Mouse (Mus musculus) forebrain, embryonic 10.5 days (tissue): ENCODE data around the gene Crybb2. TPM values are rescaled to one million over a fixed set of nuclear protein-coding genes. Genes with fewer than 3 reads are reported as not detected.

Experiments
- DNase-seq: peaks from one replicate; pipeline ENCODE4 v3.0.0-alpha.2; 2017; ENCODE audit warnings: low spot score; ENCODE audit errors: extremely low spot score
- H3K27ac ChIP-seq: fragments of 300-500 bp; sonication (generic); 2 replicates; pipeline ENCODE4 v1.5.1; 2016; ENCODE audit warnings: mild to moderate bottlenecking
- H3K27me3 ChIP-seq: fragments of 300-500 bp; sonication (generic); 2 replicates; pipeline ENCODE4 v1.6.1; 2016; ENCODE audit warnings: mild to moderate bottlenecking; ENCODE audit not compliant: poor library complexity, severe bottlenecking
- H3K36me3 ChIP-seq: fragments of 300-500 bp; sonication (generic); replicated peaks from 2 replicates; pipeline ENCODE4 v1.6.1; 2016; ENCODE audit warnings: mild to moderate bottlenecking, moderate library complexity
- H3K4me1 ChIP-seq: fragments of 300-500 bp; sonication (generic); 2 replicates; pipeline ENCODE4 v1.6.1; 2016
- H3K4me3 ChIP-seq: fragments of 300-500 bp; sonication (generic); 2 replicates; pipeline ENCODE4 v1.5.1; 2016; ENCODE audit warnings: mild to moderate bottlenecking, moderate library complexity
- H3K9me3 ChIP-seq: fragments of 300-500 bp; sonication (generic); 2 replicates; pipeline ENCODE4 v1.6.1; 2016; ENCODE audit warnings: mild to moderate bottlenecking, moderate library complexity
- WGBS: fragments of 180-500 bp; shearing (Covaris S2); methylation state at CpG from one replicate; pipeline ENCODE4 v1.1.7; 2016; 5-methylcytosine and 5-hydroxymethylcytosine counted together
- polyA plus RNA-seq: library from polyadenylated mRNA; unstranded; fragments of >200 nt; fragmentation: Nextera tagmentation; extraction: Ambion mirVana; gene quantifications from 2 replicates; pipeline ENCODE4 v1.2.1, GENCODE M21; 2016

Crybb2 gene
- polyA plus RNA-seq, 1 experiment from 2014 or later: not detected

GRCm38 (mm10) chr5:113105481-113105880 is 35.6 kb upstream of the Crybb2 start:
- 92% methylated on average over 4 of the region's 4 CpGs for WGBS
- no peaks in the 10 kb centered on the region for H3K36me3 ChIP-seq
- H3K4me1 ChIP-seq: peaks cover 20% of the 10 kb centered on the region
- H3K27me3 ChIP-seq: no peaks in the 10 kb centered on the region
- DNase-seq: no peak
- H3K9me3 ChIP-seq: no peaks in the 10 kb centered on the region
- H3K4me3 ChIP-seq: no peak overlapping the region
- H3K27ac ChIP-seq: no peak overlapping the region

- 88% methylated on average over 9 of the region's 9 CpGs for WGBS
- no peaks in the 10 kb centered on the region for H3K36me3 ChIP-seq
- H3K9me3 ChIP-seq: no peaks in the 10 kb centered on the region
- H3K4me3 ChIP-seq: no peak overlapping the region
- peaks cover 19% of the 10 kb centered on the region for H3K4me1 ChIP-seq
- no peak overlapping the region for H3K27ac ChIP-seq
- no peak for DNase-seq
- H3K27me3 ChIP-seq: no peaks in the 10 kb centered on the region
Measured at GRCm38 (mm10) chr5:113105035-113105434, 35.1 kb upstream of the Crybb2 start.

GRCm38 (mm10) chr5:113102455-113102854 is 32.5 kb upstream of the Crybb2 start:
- Histone ChIP-seq H3K9me3 (no peaks in the 10 kb centered on the region), H3K4me1 (peaks cover 19% of the 10 kb centered on the region), H3K27me3 (no peaks in the 10 kb centered on the region), H3K27ac (peak overlapping the region; percentile 58), H3K36me3 (peaks cover 3% of the 10 kb centered on the region; the same call in 1 of the 2 replicates), H3K4me3 (no peak overlapping the region)
- WGBS: 64% methylated on average over 7 of the region's 7 CpGs
- DNase-seq: no peak

- 90% methylated on average over 10 of the region's 10 CpGs for WGBS
- no peaks in the 10 kb centered on the region for H3K9me3 ChIP-seq
- DNase-seq: no peak
- H3K4me3 ChIP-seq: no peak overlapping the region
- H3K4me1 ChIP-seq: peaks cover 19% of the 10 kb centered on the region
- no peaks in the 10 kb centered on the region for H3K27me3 ChIP-seq
- 0 out of 2 replicates have a peak overlapping the region, but pooled peaks have one; percentile 51 for H3K27ac ChIP-seq
- H3K36me3 ChIP-seq: peaks cover 10% of the 10 kb centered on the region
Measured at GRCm38 (mm10) chr5:113101457-113101856, 31.5 kb upstream of the Crybb2 start.

GRCm38 (mm10) chr5:113100422-113100821 is 30.5 kb upstream of the Crybb2 start:
- H3K36me3 ChIP-seq: peaks cover 20% of the 10 kb centered on the region
- H3K4me3 ChIP-seq: no peak overlapping the region
- H3K27me3 ChIP-seq: no peaks in the 10 kb centered on the region
- no peak overlapping the region for H3K27ac ChIP-seq
- 91% methylated on average over 11 of the region's 11 CpGs for WGBS
- no peaks in the 10 kb centered on the region for H3K9me3 ChIP-seq
- H3K4me1 ChIP-seq: peaks cover 19% of the 10 kb centered on the region
- DNase-seq: no peak

GRCm38 (mm10) chr5:113099546-113099945 is 29.6 kb upstream of the Crybb2 start:
- 24% methylated on average over 1 of the region's 1 CpGs for WGBS
- Histone ChIP-seq H3K4me1 (peaks cover 19% of the 10 kb centered on the region), H3K36me3 (peaks cover 27% of the 10 kb centered on the region), H3K4me3 (no peak overlapping the region), H3K27me3 (no peaks in the 10 kb centered on the region), H3K27ac (no peak overlapping the region), H3K9me3 (no peaks in the 10 kb centered on the region)
- peak; percentile 88 for DNase-seq

- Histone ChIP-seq H3K4me3 (no peak overlapping the region), H3K27ac (no peak overlapping the region), H3K36me3 (peaks cover 34% of the 10 kb centered on the region), H3K9me3 (no peaks in the 10 kb centered on the region), H3K27me3 (no peaks in the 10 kb centered on the region), H3K4me1 (peaks cover 13% of the 10 kb centered on the region)
- DNase-seq: no peak
- 91% methylated on average over 17 of the region's 17 CpGs for WGBS
Measured at GRCm38 (mm10) chr5:113097551-113097950, 27.6 kb upstream of the Crybb2 start.

GRCm38 (mm10) chr5:113095456-113095855 is 25.5 kb upstream of the Crybb2 start:
- no peak for DNase-seq
- Histone ChIP-seq H3K4me1 (no peaks in the 10 kb centered on the region), H3K4me3 (no peak overlapping the region), H3K27ac (no peak overlapping the region), H3K27me3 (no peaks in the 10 kb centered on the region), H3K9me3 (no peaks in the 10 kb centered on the region), H3K36me3 (peaks cover 50% of the 10 kb centered on the region)
- 93% methylated on average over 18 of the region's 18 CpGs for WGBS

- Histone ChIP-seq H3K27ac (no peak overlapping the region), H3K4me3 (no peak overlapping the region), H3K4me1 (no peaks in the 10 kb centered on the region), H3K27me3 (no peaks in the 10 kb centered on the region), H3K9me3 (no peaks in the 10 kb centered on the region), H3K36me3 (peaks cover 59% of the 10 kb centered on the region)
- WGBS: 81% methylated on average over 7 of the region's 7 CpGs
- DNase-seq: no peak
Measured at GRCm38 (mm10) chr5:113092406-113092805, 22.5 kb upstream of the Crybb2 start.

GRCm38 (mm10) chr5:113091162-113091561 is 21.2 kb upstream of the Crybb2 start:
- no peaks in the 10 kb centered on the region for H3K9me3 ChIP-seq
- no peak overlapping the region for H3K27ac ChIP-seq
- peak; percentile 59 for DNase-seq
- H3K4me3 ChIP-seq: no peak overlapping the region
- H3K36me3 ChIP-seq: peaks cover 49% of the 10 kb centered on the region
- H3K4me1 ChIP-seq: no peaks in the 10 kb centered on the region
- WGBS: 65% methylated on average over 5 of the region's 5 CpGs
- H3K27me3 ChIP-seq: no peaks in the 10 kb centered on the region

GRCm38 (mm10) chr5:113090750-113091149 is 20.8 kb upstream of the Crybb2 start:
- no peak overlapping the region for H3K27ac ChIP-seq
- H3K27me3 ChIP-seq: no peaks in the 10 kb centered on the region
- no peak overlapping the region for H3K4me3 ChIP-seq
- DNase-seq: no peak
- no peaks in the 10 kb centered on the region for H3K4me1 ChIP-seq
- H3K36me3 ChIP-seq: peaks cover 45% of the 10 kb centered on the region
- H3K9me3 ChIP-seq: no peaks in the 10 kb centered on the region
- 91% methylated on average over 11 of the region's 11 CpGs for WGBS

GRCm38 (mm10) chr5:113090077-113090690 is 20.3 kb upstream of the Crybb2 start:
- H3K27ac ChIP-seq: no peak overlapping the region
- H3K4me1 ChIP-seq: no peaks in the 10 kb centered on the region
- H3K4me3 ChIP-seq: no peak overlapping the region
- DNase-seq: no peak
- H3K27me3 ChIP-seq: no peaks in the 10 kb centered on the region
- WGBS: 93% methylated on average over 24 of the region's 24 CpGs
- no peaks in the 10 kb centered on the region for H3K9me3 ChIP-seq
- peaks cover 40% of the 10 kb centered on the region for H3K36me3 ChIP-seq

GRCm38 (mm10) chr5:113087465-113087864 is 17.5 kb upstream of the Crybb2 start:
- H3K27ac ChIP-seq: no peak overlapping the region
- DNase-seq: no peak

More at GRCm38 (mm10) chr5:113087465-113087864, 17.5 kb upstream of the Crybb2 start:
- Histone ChIP-seq H3K9me3 (no peaks in the 10 kb centered on the region), H3K27me3 (no peaks in the 10 kb centered on the region), H3K4me1 (no peaks in the 10 kb centered on the region; the same call in 1 of the 2 replicates), H3K36me3 (peaks cover 27% of the 10 kb centered on the region), H3K4me3 (no peak overlapping the region)
- WGBS: 85% methylated on average over 2 of the region's 2 CpGs
